Mouse (Mus musculus) monocyte, adult 5-6 weeks (primary cell): ENCODE results near the gene Zfp282. TPM values are rescaled to one million over a fixed set of nuclear protein-coding genes. Genes with fewer than 3 reads are reported as not detected.

Source experiments
- ATAC-seq: fragments of 153-309, 156-312 bp; replicated peaks from 2 replicates; pipeline ENCODE4 v1.8.0; 2017; ENCODE audit warnings: mild to moderate bottlenecking; ENCODE audit not compliant: low TSS enrichment, insufficient number of reproducible peaks, severe bottlenecking, poor library complexity, low FRiP score
- total RNA-seq: library from RNA; stranded (forward); fragments of 200-1000, 200-491, 200-594 nt; gene quantifications from 3 replicates; pipeline ENCODE4 v1.2.3, GENCODE M21; 2017

The Zfp282 gene
- total RNA-seq, 1 experiment from 2014 or later = 7.5 TPM

- ATAC-seq = no peak
Observed at GRCm38 (mm10) chr6:47880166-47880565, 3.2 kb downstream of the Zfp282 start.

- ATAC-seq = 0 out of 2 replicates have a peak, but pooled peaks have one; percentile 43
Observed at GRCm38 (mm10) chr6:47888812-47889383, 11.9 kb downstream of the Zfp282 start.

GRCm38 (mm10) chr6:47899416-47899815, 22.4 kb downstream of the Zfp282 start:
- no peak for ATAC-seq

- ATAC-seq = no peak
Observed at GRCm38 (mm10) chr6:47903587-47903986, 26.6 kb downstream of the Zfp282 start.

GRCm38 (mm10) chr6:47904361-47904760, 27.4 kb downstream of the Zfp282 start:
- ATAC-seq = no peak

GRCm38 (mm10) chr6:47904917-47905695, 28.1 kb downstream of the Zfp282 start:
- ATAC-seq = no peak

GRCm38 (mm10) chr6:47906326-47906725, 29.3 kb downstream of the Zfp282 start:
- ATAC-seq = no peak

- ATAC-seq = no peak
Observed at GRCm38 (mm10) chr6:47909007-47909406, 32.0 kb downstream of the Zfp282 start.

GRCm38 (mm10) chr6:47911650-47912049, 34.6 kb downstream of the Zfp282 start:
- no peak for ATAC-seq

- ATAC-seq = no peak
Observed at GRCm38 (mm10) chr6:47912991-47913390, 36.0 kb downstream of the Zfp282 start.

- ATAC-seq = no peak
Observed at GRCm38 (mm10) chr6:47917051-47917450, 40.0 kb downstream of the Zfp282 start.

GRCm38 (mm10) chr6:47918768-47919274, 41.8 kb downstream of the Zfp282 start:
- ATAC-seq = no peak

- no peak for ATAC-seq
Observed at GRCm38 (mm10) chr6:47919646-47920446, 42.8 kb downstream of the Zfp282 start.

- ATAC-seq = peak; percentile 92
Observed at GRCm38 (mm10) chr6:47920447-47921340, 43.7 kb downstream of the Zfp282 start, which contains the start of gene Zfp212. TSS of gene Zfp212 (plus strand) at chr6:47920476.

GRCm38 (mm10) chr6:47942461-47942860, 65.5 kb downstream of the Zfp282 start:
- no peak for ATAC-seq

- ATAC-seq = peak; percentile 30; the same call in 1 of the 2 replicates
Observed at GRCm38 (mm10) chr6:47943021-47943691, 66.2 kb downstream of the Zfp282 start.

GRCm38 (mm10) chr6:47943721-47944120, 66.7 kb downstream of the Zfp282 start:
- no peak for ATAC-seq

- no peak for ATAC-seq
Observed at GRCm38 (mm10) chr6:47947388-47947787, 70.4 kb downstream of the Zfp282 start.
